Mouse (Mus musculus) forebrain, embryonic 16.5 days (tissue): ENCODE measurements around the gene Slc9a2. TPM values are rescaled to one million over a fixed set of nuclear protein-coding genes. Genes with fewer than 3 reads are reported as not detected.

Source experiments
- ATAC-seq: fragments of 200-750 bp; cut with Nextera tagmentation; 2 replicates; pipeline ENCODE4 v1.8.0; 2017; ENCODE audit warnings: mild to moderate bottlenecking, moderate library complexity
- H3K27ac ChIP-seq: fragments of 300-500 bp; sonication (generic); 2 replicates; pipeline ENCODE4 v1.5.1; 2014; ENCODE audit warnings: low read length, control low read depth
- H3K27me3 ChIP-seq: fragments of 300-500 bp; sonication (generic); replicated peaks from 2 replicates; pipeline ENCODE4 v1.6.1; 2014; ENCODE audit warnings: low read length; ENCODE audit not compliant: control insufficient read depth, insufficient read depth
- H3K36me3 ChIP-seq: fragments of 300-500 bp; sonication (generic); 2 replicates; pipeline ENCODE4 v1.6.1; 2014; ENCODE audit not compliant: control insufficient read depth, insufficient read depth
- H3K4me1 ChIP-seq: fragments of 300-500 bp; sonication (generic); replicated peaks from 2 replicates; pipeline ENCODE4 v1.6.1; 2014; ENCODE audit warnings: low read length; ENCODE audit not compliant: control insufficient read depth, insufficient read depth
- H3K4me2 ChIP-seq: fragments of 300-500 bp; sonication (generic); 2 replicates; pipeline ENCODE4 v1.6.1; 2014; ENCODE audit warnings: mild to moderate bottlenecking, low read length, control low read depth
- H3K4me3 ChIP-seq: fragments of 300-500 bp; sonication (generic); replicated peaks from 2 replicates; pipeline ENCODE4 v1.5.1; 2014; ENCODE audit warnings: mild to moderate bottlenecking, low read length, control low read depth
- H3K9ac ChIP-seq: fragments of 300-500 bp; sonication (generic); replicated peaks from 2 replicates; pipeline ENCODE4 v1.6.1; 2014; ENCODE audit warnings: low read depth, low read length, control low read depth
- H3K9me3 ChIP-seq: fragments of 300-500 bp; sonication (generic); 2 replicates; pipeline ENCODE4 v1.6.1; 2016; ENCODE audit warnings: low read length; ENCODE audit not compliant: control insufficient read depth
- WGBS: fragments of 180-500 bp; shearing (Covaris S2); extraction: QIAGEN DNeasy Blood & Tissue Kit; methylation state at CpG from one replicate; pipeline ENCODE4 v1.1.7; 2014; 5-methylcytosine and 5-hydroxymethylcytosine counted together
- polyA plus RNA-seq: library from polyadenylated mRNA; unstranded; fragments of >200 nt; fragmentation: Nextera tagmentation; extraction: Ambion mirVana; gene quantifications from 2 replicates; pipeline ENCODE4 v1.2.1, GENCODE M21; 2015

Slc9a2 gene
- polyA plus RNA-seq, 1 experiment from 2014 or later = 0.18 TPM

DNA sequence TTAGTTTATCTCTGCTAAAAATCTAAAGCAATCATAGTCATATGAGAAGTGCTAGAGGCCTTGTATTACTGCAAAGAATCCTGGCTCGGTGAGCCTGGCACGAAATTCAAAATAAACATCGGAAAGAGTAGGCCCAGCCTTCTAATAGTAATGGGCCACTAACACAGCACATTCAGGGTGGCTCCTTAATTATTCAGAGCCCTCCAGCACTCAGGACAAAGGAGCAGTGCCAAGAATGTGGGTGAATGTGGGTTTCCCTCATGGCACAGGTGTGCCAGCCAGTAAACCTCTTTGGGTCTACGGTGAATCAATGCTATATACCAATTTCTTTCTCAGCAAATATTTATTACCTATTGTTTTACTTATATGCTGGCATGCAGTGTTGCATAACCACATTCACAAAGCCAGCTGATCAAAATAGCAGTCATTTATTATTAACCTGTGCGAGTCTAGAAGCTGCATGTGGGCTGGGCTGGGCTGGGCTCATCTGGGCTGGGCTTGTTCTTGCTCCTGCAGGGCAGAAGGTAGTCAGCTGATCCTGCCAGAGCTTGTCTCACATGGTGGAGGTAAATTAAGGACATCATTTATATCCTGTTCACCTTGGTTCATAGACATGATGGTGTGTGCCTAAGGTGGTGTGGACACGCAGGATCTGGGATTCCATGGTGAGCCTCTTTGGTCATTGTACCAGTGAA, 79.5 kb downstream of the Slc9a2 start:
- Histone ChIP-seq H3K4me1 (no peaks in the 10 kb centered on the region), H3K36me3 (no peaks in the 10 kb centered on the region), H3K4me3 (no peak overlapping the region), H3K27ac (no peak overlapping the region), H3K4me2 (no peak overlapping the region), H3K9ac (no peak overlapping the region), H3K27me3 (no peaks in the 10 kb centered on the region), H3K9me3 (no peaks in the 10 kb centered on the region)
- WGBS = 87% methylated on average over 6 of the region's 6 CpGs
- no peak for ATAC-seq

DNA sequence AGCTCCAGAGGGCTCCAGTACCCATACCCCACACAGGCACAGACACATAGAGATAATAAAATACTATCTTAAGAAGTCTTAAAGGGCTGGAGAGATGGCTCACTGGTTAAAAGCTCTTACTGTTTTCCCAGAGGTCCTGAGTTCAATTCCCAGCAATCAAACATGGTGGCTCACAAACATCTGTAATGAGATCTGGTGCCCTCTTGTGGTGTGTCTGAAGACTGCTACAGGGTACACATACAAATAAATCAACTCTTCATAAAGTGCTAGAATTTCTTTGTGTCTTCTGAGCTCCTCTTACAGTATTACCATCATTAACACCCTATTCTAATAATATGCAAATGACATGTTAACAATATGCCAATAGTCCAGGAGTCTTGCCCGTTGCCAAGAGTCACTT, 83.7 kb downstream of the Slc9a2 start:
- Histone ChIP-seq H3K4me1 (no peaks in the 10 kb centered on the region), H3K4me3 (no peak overlapping the region), H3K27me3 (no peaks in the 10 kb centered on the region), H3K9me3 (no peaks in the 10 kb centered on the region), H3K4me2 (no peak overlapping the region), H3K36me3 (no peaks in the 10 kb centered on the region), H3K27ac (no peak overlapping the region), H3K9ac (no peak overlapping the region)
- WGBS = 48% methylated on average over 1 of the region's 1 CpGs
- no peak for ATAC-seq

DNA sequence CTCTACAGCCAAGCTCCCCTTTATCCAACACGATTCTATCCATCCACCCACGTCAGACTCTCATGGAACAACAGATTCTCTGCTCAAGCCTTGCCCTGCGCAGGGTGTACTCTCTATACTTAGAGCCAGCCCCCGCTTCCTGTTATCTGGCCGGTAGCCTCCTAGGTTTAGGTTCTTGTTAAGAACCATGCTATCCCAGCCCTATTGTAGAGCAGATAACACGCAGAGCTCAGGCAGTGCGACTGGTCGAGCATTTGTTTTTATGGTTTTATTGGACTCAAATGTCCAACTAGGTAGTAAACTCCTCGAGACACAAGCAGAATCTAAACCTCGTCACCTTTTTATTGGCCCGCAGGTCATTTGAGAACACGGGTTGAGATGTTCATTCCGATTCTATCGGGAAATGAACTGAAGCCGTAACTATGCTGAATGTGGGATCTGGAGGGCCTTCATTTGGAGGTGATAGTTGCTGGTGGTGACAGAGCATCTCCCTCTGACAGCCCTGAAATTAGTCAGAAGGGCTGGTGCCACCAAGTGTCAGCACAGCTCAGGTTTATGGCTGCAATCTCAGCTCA, 84.4 kb downstream of the Slc9a2 start:
- H3K4me2 ChIP-seq = no peak overlapping the region
- no peaks in the 10 kb centered on the region for H3K4me1 ChIP-seq
- no peak overlapping the region for H3K9ac ChIP-seq
- no peaks in the 10 kb centered on the region for H3K9me3 ChIP-seq
- 94% methylated on average over 15 of the region's 15 CpGs for WGBS
- no peak overlapping the region for H3K4me3 ChIP-seq
- no peak overlapping the region for H3K27ac ChIP-seq
- no peak for ATAC-seq
- no peaks in the 10 kb centered on the region for H3K36me3 ChIP-seq
- H3K27me3 ChIP-seq = no peaks in the 10 kb centered on the region

DNA sequence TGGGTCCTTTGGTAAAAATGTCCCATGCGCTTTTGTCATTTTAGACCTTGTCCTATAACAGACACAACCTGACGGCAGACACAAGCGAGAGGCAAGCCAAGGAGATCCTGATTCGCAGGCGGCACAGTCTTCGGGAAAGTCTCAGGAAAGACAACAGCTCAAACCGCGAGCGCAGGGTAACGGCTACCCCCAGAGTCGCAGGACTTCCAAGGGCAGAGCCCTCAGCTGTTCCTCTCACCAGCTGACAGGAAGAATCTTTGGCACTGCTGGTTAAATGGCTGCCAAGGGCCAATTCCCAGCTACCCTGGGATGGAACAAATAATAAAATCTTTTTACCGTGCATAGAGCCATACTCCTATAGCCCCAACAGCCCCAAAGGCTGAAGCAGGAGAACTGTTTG, 85.1 kb downstream of the Slc9a2 start:
- H3K4me1 ChIP-seq = no peaks in the 10 kb centered on the region
- no peak for ATAC-seq
- no peak overlapping the region for H3K9ac ChIP-seq
- H3K27me3 ChIP-seq = no peaks in the 10 kb centered on the region
- H3K4me3 ChIP-seq = no peak overlapping the region
- no peak overlapping the region for H3K4me2 ChIP-seq
- WGBS = 95% methylated on average over 12 of the region's 12 CpGs
- no peaks in the 10 kb centered on the region for H3K36me3 ChIP-seq
- H3K27ac ChIP-seq = no peak overlapping the region
- no peaks in the 10 kb centered on the region for H3K9me3 ChIP-seq

DNA sequence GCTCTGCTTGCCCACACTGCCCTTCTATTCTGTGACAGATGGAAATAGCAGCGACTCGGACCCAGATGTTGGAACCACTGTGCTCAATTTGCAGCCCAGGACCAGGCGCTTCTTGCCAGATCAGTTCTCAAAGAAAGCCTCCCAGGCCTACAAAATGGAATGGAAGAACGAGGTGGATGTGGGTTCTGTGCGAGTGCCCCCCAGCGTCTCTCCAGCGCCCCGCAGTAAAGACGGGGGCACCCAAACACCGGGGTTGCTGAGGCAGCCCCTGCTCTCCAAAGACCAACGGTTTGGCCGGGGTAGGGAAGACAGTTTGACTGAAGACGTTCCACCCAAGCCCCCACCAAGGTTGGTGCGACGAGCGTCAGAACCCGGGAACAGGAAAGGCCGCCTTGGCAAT, 87.2 kb downstream of the Slc9a2 start:
- Histone ChIP-seq H3K27ac (no peak overlapping the region), H3K4me1 (no peaks in the 10 kb centered on the region), H3K4me3 (no peak overlapping the region), H3K27me3 (no peaks in the 10 kb centered on the region), H3K36me3 (no peaks in the 10 kb centered on the region), H3K9ac (no peak overlapping the region), H3K9me3 (no peaks in the 10 kb centered on the region), H3K4me2 (no peak overlapping the region)
- 90% methylated on average over 18 of the region's 18 CpGs for WGBS
- no peak for ATAC-seq

DNA sequence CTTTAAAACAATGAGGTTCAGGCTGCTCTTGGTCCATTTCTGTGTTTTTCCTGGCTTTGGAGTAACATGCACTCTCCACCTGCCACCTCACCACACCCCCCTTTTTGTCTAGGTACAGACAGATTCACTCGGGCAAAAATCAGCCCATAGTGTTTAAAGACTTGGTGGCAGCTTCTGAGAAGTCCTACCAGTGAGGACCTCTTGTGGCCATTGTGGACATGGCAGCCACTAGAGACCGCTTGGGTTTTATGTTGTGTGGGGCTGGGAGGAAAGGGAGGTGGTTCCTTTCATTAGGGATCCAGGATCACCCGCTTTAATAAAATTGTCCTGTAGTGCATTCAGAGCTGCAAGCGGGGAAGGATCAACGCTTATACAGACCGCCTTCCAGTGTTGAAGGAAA, 88.2 kb downstream of the Slc9a2 start:
- Histone ChIP-seq H3K27ac (no peak overlapping the region), H3K9me3 (no peaks in the 10 kb centered on the region), H3K36me3 (peaks cover 1% of the 10 kb centered on the region; the same call in 1 of the 2 replicates), H3K9ac (no peak overlapping the region), H3K27me3 (no peaks in the 10 kb centered on the region), H3K4me1 (no peaks in the 10 kb centered on the region), H3K4me2 (no peak overlapping the region), H3K4me3 (no peak overlapping the region)
- no peak for ATAC-seq
- WGBS = 29% methylated on average over 6 of the region's 6 CpGs

DNA sequence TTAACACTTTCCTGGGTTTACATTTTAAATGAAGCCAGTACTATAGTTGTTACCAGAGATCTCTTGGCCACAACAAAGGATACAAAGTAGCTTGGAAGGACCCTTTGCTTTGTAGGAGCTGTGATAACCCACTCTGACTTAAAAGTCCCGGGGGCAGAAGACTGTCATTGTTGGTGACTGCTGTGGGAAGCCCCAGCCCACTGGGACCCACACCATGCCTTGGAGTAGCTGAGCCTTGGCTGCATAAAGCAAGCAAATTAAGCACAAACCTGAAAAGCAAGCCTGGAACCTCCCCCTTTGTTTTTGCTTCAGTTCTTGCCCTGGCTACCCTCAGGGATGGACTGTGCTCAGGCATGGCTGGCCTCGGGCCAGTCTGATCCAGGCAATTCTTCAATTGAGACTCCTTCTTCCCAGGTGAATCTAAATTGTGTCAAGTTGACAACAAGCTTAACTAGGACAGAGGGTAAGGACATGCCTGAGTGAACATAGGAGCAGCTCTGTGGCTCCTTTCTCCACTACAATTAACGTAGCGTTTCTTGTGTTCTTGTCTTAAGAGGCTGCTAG, 89.0 kb downstream of the Slc9a2 start:
- H3K4me2 ChIP-seq = no peak overlapping the region
- no peaks in the 10 kb centered on the region for H3K4me1 ChIP-seq
- 42% methylated on average over 4 of the region's 4 CpGs for whole genome bisulfite sequencing
- H3K36me3 ChIP-seq = peaks cover 6% of the 10 kb centered on the region
- H3K9ac ChIP-seq = no peak overlapping the region
- H3K27ac ChIP-seq = no peak overlapping the region
- no peaks in the 10 kb centered on the region for H3K9me3 ChIP-seq
- no peak overlapping the region for H3K4me3 ChIP-seq
- no peak for ATAC-seq
- no peaks in the 10 kb centered on the region for H3K27me3 ChIP-seq

DNA sequence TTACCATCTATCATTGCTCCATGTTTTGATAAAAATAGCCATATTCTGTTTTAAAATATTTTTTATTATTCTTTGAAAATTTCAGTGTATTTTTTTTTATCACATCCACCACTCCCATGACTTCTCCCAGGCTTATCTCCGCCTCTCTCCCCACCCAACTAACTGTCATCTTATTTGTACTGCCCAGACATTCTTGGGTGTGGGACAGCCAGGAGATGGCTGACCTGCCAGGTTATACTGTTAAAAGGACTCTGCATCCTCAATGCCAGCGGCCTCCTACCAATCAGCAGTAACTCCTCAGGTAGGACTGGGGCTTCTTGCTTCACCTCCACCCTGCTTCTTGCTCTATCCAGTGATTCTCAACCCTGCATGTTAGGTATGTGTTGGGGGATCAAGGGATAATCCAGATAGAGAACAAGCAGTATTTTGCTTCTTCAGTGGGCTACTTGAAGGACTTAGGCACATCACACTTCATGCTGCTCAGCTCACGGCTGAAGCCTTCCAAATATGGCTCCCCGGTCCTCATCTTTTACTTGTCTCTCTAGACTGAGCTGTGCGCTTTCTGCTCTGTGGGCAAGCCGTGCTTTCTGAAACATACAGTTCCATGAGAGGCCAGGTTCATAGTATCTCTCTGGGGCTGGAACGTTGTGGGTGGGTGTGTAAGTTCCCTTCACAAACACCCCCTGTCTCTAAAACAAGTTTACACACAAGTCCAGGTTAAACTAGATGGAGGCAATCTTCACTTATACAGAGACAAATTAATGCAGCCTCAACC, 91.0 kb downstream of the Slc9a2 start:
- 93% methylated on average over 7 of the region's 7 CpGs for WGBS
- Histone ChIP-seq H3K27me3 (no peaks in the 10 kb centered on the region), H3K9me3 (no peaks in the 10 kb centered on the region), H3K4me3 (no peak overlapping the region), H3K27ac (no peak overlapping the region), H3K4me2 (no peak overlapping the region), H3K9ac (no peak overlapping the region), H3K36me3 (peaks cover 6% of the 10 kb centered on the region), H3K4me1 (no peaks in the 10 kb centered on the region)
- ATAC-seq = no peak

DNA sequence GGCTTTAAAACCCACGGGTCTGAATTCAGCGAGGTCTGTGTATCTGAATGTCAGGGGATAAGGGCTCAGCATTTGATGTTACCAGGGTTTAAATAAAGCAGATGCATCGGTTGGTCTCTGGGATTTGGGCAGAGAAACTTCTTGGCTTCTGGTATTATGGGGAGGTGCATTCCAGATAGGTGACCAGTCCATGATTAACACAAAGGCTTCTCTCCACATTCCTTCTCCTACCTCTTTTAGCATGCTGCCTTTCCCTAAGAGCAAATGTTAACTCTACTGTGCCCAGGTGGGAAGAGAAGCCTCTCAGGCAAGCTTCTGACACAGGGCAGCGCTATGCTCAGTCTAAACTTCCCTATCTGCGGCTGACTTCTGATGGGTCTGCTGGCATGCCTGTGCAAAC, 92.9 kb downstream of the Slc9a2 start:
- no peak for ATAC-seq
- no peaks in the 10 kb centered on the region for H3K4me1 ChIP-seq
- no peaks in the 10 kb centered on the region for H3K9me3 ChIP-seq
- no peak overlapping the region for H3K4me3 ChIP-seq
- no peaks in the 10 kb centered on the region for H3K27me3 ChIP-seq
- H3K4me2 ChIP-seq = no peak overlapping the region
- no peak overlapping the region for H3K9ac ChIP-seq
- WGBS = 88% methylated on average over 5 of the region's 5 CpGs
- H3K36me3 ChIP-seq = peaks cover 6% of the 10 kb centered on the region
- H3K27ac ChIP-seq = no peak overlapping the region
